Mouse (Mus musculus) T-helper 17 cell (primary cell): ENCODE measurements around the gene Olfr954.

ENCODE experiments used
- in situ Hi-C, 2 experiments: fragments of 300-600 bp; cut with MboI, MseI; formaldehyde crosslinking; loops; 1 replicate in 1 of 2; 2 replicates in 1 of 2; pipeline ENCODE4 v1.15.1; 2025; ENCODE audit warnings: high pct_unique_total_duplicates in 2 of 2

Gene Olfr954

GRCm38 (mm10) chr9:39456401-39456800 is at the start of gene Olfr954:
Gene Olfr954 (plus strand): TSS chr9:39456701.
- in situ Hi-C loops: no loop called here

- in situ Hi-C loops: no loop called here
Observed at GRCm38 (mm10) chr9:39427048-39427447, 29.5 kb upstream of the Olfr954 start, which contains the start of gene Olfr952. Gene Olfr952 (minus strand): TSS chr9:39427148.

GRCm38 (mm10) chr9:39471844-39472243 is 15.3 kb downstream of the Olfr954 start, which contains the start of gene Olfr955:
Gene Olfr955 (minus strand): TSS chr9:39471944.
- in situ Hi-C loops: no loop called here

GRCm38 (mm10) chr9:39493895-39494294 is 37.4 kb downstream of the Olfr954 start, which contains the start of gene Olfr44:
Gene Olfr44 (minus strand): TSS chr9:39493995.
- in situ Hi-C loops: no loop called here

- in situ Hi-C loops: no loop called here
Observed at GRCm38 (mm10) chr9:39508998-39509397, 52.5 kb downstream of the Olfr954 start.

- in situ Hi-C loops: no loop called here
Observed at GRCm38 (mm10) chr9:39509412-39509811, 52.9 kb downstream of the Olfr954 start.
